Mouse (Mus musculus) gastrocnemius, postnatal 25 days (tissue): ENCODE measurements around the gene Ppp2r5a. TPM values are rescaled to one million over a fixed set of nuclear protein-coding genes. Genes with fewer than 3 reads are reported as not detected.
"Not testable (repeated sequence)": the region's sequence is repeated elsewhere in the genome, so short reads cannot be mapped to it uniquely, and the experiment has no call there.

Experiments used
- DNase-seq: peaks from one replicate; pipeline ENCODE4 v3.0.0; 2022
- long read RNA-seq, 2 experiments: library from polyadenylated mRNA; stranded (forward); transcript quantifications; one replicate each; pipeline ENCODE4 v2.0.0; 2021
- total RNA-seq, 2 experiments: library from RNA; stranded (reverse); gene quantifications; 1 replicate in 1 of 2; 2 replicates in 1 of 2; pipeline ENCODE4 v1.2.3; 2021

Gene Ppp2r5a
- total RNA-seq = 10 to 100 TPM; 72.6 to 78.7 TPM
- long read RNA-seq, experiment 1, transcript Ppp2r5a-201 (13 exons, 3,088 nt) = major isoform, 56 of 82 reads
- long read RNA-seq, experiment 1, partial matches to known transcripts = 4 of 82 reads
- long read RNA-seq, experiment 1, other reads (novel, unspliced or antisense) = 22 of 82 reads
- long read RNA-seq, experiment 2, transcript Ppp2r5a-201 (13 exons, 3,088 nt) = major isoform, 77 of 87 reads
- long read RNA-seq, experiment 2, partial matches to known transcripts = 2 of 87 reads
- long read RNA-seq, experiment 2, other reads (novel, unspliced or antisense) = 8 of 87 reads

DNA sequence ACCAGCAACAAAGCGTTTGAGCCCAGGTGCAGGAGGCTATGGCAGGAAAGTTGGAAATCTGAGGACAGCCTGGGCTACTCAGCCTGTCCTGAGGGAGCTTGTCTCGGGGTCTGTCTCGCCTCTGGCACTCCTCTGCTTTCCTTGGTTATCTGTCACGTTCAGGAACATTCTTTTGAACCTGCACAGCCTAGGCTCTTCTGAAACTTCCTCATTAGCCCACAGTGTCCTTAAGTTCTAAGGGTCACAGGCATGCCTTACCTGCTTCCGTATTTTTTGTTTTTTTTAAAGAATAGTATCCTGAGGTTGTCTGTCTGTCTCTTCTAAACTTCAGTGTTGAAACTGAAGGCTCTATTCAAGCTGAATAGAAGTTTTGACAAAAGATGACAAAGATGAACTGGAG lies at the start of gene Ppp2r5a:
Gene Ppp2r5a (minus strand): TSS at position 199 of the 400 bp plus-strand sequence.
- DNase-seq = no peak

DNA sequence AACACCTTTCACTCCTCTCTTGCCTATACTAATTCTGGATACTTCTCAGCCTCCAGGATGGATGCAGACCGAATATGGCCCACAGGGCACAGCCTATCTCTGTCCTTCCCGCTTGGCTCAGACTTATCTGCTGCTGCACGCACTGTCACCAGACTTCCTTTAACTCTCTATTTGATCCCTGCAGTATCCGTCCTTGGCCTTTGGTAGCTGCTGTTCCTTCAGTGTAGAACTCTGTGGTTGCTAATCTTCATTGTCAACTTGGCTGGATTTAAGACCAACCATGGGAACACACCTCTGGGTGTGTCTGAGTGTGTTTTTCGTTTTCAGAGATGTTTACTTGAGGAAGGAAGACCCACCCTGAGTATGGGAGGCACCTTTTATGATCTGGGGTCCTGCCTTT lies 47.5 kb upstream of the Ppp2r5a start:
- no peak for DNase-seq

DNA sequence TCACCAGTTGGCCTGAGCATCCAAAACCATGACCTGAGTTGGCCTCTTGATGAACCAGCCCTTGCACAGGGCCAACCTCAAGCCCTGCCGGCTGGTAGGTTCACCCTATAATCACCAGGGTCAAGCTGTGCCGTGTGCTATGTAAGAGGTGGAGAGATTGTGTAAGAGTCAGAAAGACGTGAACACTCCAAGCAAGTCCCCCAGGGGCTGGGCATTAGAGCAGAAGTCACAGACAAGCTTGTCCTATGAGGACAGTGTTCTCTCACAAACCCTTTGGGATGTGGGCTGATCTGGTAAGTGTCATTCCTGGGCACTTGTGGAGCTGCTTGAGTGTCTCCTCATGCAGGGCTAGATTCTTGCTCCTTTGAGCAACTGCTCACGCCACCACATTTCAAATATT lies 46.5 kb upstream of the Ppp2r5a start:
- DNase-seq = no peak

DNA sequence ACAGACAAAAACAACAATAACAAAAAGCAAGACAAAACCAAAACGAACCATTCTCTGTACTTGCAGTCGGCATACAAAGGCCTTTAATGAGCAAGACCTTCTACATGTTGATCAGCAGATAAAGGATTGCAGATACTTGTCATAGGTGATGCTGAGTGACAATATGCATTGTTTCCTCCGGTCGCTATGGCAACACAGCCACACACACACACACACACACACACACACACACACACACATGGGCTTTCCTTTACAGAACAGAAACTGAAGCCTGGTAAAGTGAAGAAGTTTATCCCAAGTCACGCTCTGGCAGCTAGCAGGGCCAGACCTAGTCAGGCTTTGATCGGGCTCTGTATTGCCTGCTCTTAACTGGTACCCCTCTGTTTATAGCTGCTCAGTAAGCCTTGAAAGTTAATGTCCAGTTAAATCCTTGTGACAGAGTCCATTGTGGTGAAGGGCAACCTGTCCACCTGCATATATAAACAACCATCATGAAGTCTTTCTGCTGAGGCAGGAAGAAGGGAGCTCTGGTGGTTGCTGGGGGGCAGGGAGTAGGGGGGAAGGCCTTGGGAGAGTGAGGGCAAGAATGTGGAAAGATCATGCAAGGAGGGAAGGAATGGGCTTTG lies 44.4 kb upstream of the Ppp2r5a start:
- DNase-seq = no peak

DNA sequence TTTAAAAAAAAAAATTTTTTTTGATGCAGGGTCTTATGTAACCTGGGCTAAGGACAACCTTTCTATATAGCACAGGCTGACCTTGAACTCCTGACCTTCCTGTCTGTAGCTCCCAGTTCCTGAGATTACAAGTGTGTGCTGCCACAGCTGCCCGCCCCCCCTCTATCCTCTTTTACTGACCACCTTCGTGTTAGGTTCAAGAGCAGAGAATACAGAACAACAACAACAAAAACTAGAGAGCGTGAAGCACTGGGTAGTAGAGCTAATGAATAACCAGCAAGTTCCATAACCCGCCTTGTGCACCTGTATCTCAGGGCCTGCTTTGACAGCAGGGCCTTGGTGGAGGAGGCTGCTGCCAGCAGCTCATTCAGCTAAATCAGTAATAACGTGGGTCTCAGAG lies 43.2 kb upstream of the Ppp2r5a start:
- no peak for DNase-seq

DNA sequence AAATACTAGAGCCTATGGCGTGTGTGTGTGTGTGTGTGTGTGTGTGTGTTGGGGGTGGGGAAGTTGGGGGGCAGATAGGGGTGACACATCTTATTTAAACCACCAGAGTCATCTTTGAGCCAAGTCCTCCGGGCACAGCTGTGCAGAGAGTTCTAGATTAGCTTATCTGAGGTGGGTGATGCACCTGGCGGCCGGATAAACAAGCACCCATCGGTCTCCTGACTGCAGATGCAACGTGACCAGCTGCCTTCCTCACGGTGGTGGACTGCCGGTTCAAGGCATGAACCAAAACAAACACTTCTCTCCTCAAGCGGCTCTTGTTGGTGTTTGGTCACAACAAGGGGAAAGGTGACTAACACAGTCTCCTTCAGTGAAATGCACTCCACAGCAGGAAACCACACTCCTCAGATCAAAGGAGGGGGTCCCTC lies 42.8 kb upstream of the Ppp2r5a start:
- DNase-seq = no peak

DNA sequence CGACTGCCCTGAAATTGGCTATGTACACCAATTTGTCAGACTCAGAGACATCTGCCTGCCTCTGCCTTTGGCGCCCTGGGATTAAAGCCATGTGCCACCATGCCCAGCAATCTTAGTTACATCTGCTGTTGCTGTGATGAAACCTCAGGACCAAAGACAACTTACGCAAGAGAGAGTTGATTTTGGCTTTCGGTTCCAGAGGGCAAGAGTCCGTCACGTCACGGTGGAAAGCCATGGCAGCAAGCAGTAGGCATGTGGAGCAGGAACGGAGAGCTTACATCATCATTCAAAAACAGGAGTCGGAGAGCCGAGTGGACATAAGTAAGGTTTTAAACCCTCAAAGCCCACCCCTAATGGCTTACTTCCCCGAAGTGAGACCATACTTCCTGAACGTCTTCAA lies 42.3 kb upstream of the Ppp2r5a start:
- no peak for DNase-seq

DNA sequence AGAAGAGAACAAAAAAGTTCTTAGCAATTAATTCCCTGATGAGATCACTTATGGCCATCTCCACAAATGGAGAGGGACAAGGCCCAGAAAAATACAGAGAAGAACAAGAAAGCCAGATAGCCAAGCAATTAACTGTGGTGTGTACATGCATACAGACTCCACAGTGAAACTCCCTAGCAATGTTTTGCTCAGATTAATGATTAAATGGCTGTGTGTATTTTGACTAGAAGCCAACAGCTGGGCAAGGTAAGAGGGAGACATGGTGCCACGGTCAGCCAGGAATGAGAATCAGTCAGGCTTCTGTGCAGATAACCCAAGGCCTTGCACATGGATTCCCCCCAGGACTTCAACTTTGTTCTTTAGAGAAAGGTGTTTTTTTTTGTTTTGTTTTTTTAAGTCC lies 41.4 kb upstream of the Ppp2r5a start:
- DNase-seq = no peak

DNA sequence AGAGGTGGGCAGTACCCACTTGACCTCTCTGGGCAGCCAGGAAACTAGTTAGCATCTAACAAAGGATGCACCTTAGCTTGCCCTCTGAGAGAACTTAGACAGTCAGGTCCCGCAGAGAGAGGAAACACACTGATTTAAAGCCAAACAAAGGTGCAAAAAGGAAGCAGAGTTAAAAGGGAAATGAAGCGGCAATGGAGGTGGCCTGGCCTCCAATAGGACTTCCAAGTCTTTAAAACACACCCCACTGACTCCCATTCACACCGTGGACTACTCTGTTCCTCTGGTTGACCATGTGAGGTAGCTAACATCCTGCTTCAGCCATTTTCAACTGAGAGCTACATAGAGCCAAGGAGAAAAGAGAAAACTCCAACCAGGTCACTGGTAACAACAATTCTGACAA lies 35.9 kb upstream of the Ppp2r5a start:
- no peak for DNase-seq

DNA sequence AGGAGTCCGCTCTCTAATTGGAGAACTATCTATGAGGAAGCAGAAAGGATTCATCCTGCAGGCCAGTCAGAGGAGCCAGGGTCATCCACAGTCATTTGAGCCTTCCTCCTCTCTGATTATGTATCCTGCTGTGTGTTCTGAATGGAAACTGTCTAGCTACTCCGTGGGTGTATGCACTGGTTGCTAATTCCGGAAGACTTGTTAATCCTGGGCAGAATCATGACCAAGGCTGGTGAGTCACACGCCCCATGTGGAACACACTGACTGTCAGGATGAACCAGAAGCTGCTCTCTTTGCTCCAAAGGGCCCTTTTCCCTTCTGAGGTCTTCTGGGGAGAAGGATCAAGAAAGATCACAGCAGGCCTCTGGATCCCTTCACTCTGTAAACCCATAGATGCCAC lies 35.5 kb upstream of the Ppp2r5a start:
- no peak for DNase-seq

DNA sequence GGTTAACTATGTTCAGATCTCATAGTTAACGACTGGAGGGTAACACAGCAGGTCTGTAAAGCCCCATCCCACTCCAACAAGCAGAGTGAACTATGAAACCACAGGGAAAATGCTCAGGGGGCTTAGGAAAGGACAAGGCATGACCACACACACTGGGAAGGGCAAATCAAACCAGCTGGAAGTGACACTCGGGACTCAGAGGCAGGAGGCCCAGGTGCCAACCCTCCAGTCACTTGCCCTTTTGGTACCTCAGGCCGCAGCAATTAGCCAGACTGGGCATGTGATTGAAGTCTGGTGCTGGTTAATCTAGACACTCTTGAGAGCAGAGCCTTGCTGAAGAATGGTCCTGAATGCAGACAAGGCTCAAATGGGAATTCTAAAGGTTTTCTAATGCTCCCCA lies 33.6 kb upstream of the Ppp2r5a start:
- DNase-seq = no peak

DNA sequence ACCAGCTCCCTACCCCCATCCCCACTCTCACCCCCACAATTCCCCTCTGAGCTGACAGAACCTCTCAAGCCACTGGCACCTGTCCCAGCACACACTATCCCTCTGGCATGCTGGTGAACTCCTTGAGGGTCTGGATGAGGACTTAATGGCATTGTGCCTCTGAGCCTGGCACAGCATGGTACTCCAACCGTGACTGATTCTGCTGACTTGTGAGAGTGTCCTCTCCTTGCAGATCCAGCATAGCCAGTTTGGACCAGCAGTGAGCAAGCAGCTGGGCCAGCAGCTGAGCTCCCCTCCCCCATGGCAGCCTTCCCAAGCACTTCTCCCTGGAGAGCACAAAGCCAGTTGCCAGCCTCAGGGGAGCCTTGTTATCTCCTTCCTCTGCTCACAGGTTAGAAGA lies 32.3 kb upstream of the Ppp2r5a start:
- DNase-seq = peak; percentile 69

DNA sequence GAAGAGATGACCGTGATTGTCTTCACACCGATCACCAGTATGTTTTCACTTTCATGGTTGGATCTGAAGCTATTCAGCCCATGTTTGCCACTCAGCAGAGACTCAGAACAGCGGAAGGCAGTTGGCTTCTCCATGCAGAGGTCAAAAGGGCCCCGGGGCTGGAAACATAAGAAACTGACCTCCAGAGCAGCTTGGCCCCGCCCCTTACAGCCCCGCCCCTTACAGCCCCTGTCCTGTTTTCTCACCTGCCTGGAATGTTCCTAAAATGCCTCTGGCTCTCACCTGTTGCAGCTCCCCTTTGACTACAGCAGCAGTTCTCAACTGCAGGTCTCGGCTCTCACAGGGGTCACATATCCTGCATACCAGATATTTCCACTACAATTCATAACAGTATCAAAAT lies 29.5 kb upstream of the Ppp2r5a start:
- no peak for DNase-seq

DNA sequence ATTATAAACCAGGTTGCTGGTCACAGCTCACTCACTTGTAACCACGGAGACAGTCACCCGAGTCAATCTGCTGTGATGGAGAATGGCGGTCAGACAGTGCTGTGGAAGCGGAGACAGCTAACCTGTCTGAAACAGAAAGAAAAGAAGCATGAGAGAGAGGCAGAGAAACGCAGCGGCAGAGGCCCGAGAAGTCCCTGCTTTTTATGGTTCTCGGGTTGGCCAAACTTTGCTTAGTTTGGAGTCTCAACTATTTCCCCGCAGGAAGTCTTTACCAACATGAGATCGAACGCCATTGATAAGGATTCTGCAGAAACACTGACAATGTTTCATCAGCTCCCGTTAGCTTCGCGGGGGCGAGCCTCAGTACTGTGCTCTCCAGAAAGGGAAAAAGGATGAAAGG lies 29.0 kb upstream of the Ppp2r5a start:
- DNase-seq = no peak

DNA sequence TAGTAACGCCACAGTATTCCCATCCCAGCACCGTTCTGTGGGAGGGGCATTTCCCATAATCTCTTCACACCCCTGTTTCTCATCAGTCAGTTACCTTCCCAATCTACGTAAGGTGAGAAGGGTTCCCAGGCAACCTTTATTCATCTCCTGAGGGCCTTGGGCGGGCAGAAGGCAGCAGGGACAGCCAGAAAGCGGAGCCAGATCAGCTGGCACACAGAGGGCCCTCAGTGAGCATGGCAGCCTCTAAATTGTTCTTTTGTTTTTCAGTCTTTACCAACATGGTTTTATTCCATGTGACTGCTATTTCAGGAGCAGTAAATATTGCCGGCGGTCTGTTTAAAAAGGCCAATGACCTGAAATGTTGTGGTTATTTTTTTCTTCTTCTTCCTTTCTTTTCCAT lies 27.0 kb upstream of the Ppp2r5a start:
- DNase-seq = no peak

DNA sequence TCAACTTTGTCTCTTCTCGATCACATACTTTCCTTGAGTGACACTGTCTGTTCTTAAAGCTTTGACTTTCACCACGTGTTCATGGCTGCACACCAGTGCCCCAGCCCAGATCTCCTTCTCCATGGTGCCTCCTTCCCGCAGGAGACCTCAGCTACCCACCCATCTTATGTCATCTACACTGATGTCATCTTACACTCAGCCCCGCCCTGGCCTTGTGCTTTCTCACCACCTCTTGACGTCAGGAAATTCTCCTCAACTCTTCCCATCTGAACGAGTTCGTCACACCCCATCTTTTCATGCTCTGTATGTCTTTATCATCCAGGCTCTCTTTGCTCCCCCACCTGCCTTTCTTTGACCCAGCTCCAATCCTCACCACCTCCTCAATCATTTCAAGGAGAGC lies 22.8 kb upstream of the Ppp2r5a start:
- DNase-seq = no peak

DNA sequence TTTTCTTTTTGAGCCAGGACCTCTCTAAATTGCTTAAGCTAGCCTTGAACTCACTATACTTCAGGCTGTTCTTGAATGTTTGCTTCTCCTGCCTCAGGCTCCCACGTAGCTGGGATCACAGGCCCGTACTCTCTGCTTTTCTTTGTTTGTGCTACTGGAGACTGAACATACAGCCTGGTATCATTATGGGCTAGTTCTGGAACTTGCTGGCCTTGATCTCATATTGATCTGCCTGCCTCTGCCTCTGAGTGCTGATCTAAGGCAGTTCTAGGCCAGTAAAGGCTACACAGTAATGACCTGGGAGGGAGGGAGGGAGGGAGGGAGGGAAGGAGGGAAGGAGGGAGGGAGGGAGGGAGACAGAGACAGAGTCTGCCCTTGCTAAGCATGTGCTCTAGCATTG lies 20.1 kb upstream of the Ppp2r5a start:
- DNase-seq = no peak

DNA sequence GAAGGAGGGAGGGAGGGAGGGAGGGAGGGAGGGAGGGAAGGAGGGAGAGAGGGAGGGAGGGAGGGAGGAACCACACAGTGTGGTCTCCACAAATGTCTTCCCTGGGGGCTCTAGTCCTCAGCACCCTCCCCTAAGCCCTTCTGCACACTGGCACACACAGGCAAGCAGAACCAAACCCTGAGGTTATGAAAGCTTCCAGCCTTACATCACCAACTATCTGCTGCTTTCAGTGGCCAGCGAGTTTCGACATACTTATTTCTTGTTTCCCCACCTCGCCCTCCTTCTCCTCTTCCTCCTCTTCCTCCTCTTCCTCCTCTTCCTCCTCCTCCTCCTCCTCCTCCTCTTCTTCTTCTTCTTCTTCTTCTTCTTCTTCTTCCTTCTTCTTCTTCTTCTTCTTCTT lies 19.6 kb upstream of the Ppp2r5a start:
- not testable (repeated sequence) for DNase-seq

DNA sequence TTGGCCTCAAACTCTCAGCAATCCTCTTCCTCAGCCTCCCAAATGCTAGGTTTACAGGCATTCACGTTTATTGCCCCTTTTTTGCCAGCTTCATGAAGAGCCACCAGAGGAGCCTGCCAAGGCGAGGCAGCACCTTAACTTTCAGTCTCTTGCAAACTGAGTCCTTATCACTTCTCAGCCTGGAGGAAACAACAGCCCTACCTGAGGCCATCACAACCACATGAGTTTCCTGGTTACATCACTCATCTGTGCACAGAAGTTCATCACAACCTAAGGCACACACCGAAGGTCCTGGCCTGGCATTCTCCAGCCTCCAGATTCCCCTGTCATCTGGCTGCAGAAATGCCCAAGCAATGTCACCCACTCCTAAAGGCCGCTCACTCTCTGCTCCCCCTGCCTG lies 19.1 kb upstream of the Ppp2r5a start:
- DNase-seq = no peak

DNA sequence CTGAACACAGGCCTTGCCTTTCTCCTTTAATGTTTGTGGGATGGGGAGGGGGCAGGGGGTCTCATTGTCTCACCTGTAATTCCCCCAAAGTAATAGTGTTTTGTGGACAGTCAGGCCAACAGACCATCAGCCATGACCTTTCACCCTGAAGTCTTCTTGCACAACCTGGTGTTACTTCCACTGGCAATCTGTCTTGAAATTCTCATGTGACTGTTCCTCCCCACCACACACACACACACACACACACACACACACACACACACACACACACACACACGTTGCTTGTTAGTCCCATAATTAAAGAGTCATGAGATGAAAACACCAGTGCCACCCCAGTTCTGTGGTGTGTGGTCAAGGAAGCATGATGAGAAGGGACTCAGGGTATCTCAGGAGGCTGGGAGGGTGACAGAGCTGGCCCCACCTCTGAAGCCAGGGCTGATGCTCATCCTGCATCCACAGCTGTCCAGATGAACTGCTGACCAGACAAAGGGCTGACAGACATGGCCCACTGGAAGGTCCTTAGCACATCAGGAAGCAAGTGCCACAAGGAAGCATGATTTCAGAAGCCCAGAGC lies 18.4 kb upstream of the Ppp2r5a start:
- DNase-seq = no peak

DNA sequence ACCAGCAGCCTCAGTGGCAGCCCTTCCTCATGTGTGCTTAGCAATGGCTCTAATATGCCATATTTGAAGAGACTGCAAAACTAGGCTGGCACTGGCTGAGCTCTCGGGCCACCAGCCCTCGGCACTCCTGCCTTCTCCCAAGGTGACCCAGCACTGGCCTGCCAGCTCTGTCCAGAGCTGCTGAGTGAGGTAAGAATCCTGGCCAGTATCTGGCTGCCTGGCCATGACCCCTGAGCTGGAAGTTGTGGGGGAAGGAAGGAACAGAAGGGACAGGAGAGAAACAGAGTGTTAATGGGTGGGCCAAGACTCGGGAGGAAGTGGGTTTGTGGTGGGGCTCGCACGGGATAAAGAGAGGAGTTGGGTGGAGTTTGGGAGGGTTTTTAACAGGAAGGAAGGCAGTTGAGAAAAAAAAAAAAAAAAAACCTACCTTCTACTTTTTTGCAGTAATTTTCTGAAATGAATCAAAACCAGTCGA lies 17.9 kb upstream of the Ppp2r5a start:
- peak; percentile 77 for DNase-seq

DNA sequence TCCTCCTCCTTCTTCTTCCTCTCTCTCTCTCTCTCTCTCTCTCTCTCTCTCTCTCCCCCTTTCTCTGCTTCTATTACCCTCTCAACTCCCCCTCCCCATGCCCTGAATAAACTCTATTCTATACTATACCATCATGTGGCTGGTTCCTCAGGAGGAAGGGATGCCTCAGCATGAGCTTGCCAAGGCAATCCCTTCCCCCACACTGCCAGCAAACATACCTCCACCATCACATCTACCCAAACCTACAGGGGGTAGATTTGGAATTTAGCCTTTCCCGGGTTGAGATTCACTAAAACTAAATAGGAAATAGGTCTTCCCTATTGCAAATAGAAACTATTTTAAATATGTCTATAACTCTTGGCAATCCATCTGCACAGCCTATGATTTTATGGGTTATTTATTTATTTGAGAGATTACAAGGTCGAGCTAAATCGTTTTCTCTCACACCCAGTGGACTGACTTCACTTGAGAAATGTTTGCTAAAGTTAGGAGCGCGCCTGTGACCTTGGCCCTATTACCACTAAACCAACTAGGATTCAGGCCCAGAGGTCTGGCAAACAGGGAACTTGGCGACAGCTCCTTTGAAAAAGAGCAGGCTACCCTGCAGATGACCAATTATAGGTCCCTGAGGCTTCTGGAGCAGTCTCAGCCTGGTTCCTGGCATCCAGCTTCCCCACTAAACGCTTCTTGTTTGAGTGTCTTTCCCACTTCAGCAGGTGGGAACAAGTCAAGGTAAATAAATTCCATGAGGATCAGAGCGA lies 17.1 kb upstream of the Ppp2r5a start:
- peak; percentile 56 for DNase-seq

DNA sequence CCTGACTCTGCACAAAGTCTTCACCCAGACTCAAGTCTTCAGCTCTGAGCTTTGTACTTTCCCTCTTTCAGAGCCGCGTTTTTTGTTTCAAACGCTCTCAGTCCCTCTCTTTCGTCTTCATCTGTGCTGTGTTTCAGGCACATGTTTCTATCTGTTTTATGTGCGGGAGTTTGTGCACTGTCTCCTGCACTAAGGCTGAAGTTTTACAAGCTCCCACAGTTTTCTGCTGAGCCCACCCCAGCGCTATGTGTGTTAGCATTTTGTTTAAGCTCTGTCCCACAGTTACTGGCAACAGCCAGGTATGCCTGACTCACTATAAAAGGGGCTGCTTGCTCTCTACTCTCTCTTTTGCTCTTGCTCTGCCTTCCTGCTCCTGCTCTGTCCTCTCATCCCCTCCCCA lies 16.3 kb upstream of the Ppp2r5a start:
- no peak for DNase-seq
